Mouse (Mus musculus) spleen, adult 2 months (tissue): ENCODE measurements around the gene Car14.

ENCODE experiments used
- CTCF ChIP-seq: fragments of 200-500 bp; IDR thresholded peaks from 2 replicates; pipeline ENCODE4 v1.5.1; 2011; ENCODE audit warnings: mild to moderate bottlenecking, inconsistent platforms; ENCODE audit not compliant: insufficient read depth, insufficient read length, insufficient replicate concordance; ENCODE audit errors: extremely low read depth
- POLR2A ChIP-seq: fragments of 200-500 bp; IDR thresholded peaks from 2 replicates; pipeline ENCODE4 v1.6.1; 2011; ENCODE audit warnings: low read depth, low read length, inconsistent platforms

DNA sequence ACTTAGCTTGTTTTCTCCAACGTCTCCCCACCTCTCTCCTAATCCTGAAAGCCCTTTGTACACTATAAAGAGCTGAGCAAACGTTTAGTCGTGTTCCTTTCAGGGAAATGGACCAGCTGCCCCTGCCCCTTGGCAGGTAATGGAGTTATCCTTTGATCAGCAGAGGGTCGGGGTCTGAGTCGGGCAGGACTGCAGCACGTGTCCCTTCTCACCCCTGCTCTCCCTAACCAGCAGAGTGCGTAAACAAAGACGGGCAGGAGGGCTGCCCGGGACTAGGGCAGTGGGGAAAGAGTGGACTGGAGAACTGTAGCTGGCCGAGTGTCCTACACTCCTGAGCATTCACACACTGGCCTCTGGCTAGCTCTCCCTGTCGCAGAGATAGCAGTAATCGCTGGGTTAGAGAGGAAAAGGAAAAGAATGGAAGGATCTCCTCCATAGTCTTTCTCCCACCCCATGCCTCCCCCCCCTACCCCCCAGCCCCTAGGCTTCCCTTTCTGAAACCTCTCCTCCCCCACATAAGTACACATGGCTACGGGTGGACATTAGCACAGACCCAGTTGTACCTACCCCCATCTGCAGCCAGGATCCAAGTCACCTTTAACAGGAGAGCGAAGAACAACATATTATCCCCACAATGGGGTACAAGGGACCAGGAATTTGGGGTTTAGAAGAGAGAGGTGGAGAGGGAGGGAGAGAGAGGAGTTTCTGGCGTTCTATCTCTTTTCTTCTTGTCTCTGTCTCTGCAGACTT lies 563 bp downstream of the Car14 start:
- TF ChIP-seq POLR2A (no peak), CTCF (no peak)
